Mouse (Mus musculus) Patski (cell line): ENCODE data around the gene Phb2. TPM values are rescaled to one million over a fixed set of nuclear protein-coding genes. Genes with fewer than 3 reads are reported as not detected.
A peak's percentile ranks its signal among the peaks of the same experiment; 100 is the strongest.

ENCODE experiments used
- ATAC-seq: fragments of 100-300 bp; one replicate; pipeline ENCODE4 v1.8.0; 2021
- CTCF ChIA-PET: fragments of 350-600 bp; sonication (Branson Sonifier 250); formaldehyde crosslinking; loops from one replicate; lab custom pipeline; 2022; ENCODE audit warnings: inconsistent platforms; lab: Charles Lee
- POLR2A ChIA-PET: fragments of 350-600 bp; sonication (Branson Sonifier 250); formaldehyde crosslinking; loops from one replicate; lab custom pipeline; 2022; ENCODE audit warnings: antibody characterized with exemption, inconsistent platforms; lab: Charles Lee
- DNase-seq: peaks from one replicate; pipeline ENCODE4 v3.0.0-alpha.2; 2011; ENCODE audit warnings: low read depth, low spot score
- H3K27me3 ChIP-seq: fragments of 371-371 bp; one replicate; pipeline ENCODE4 v1.5.1; 2021
- CTCF ChIP-seq: fragments of 100-300 bp; IDR thresholded peaks from one replicate; pipeline ENCODE4 v1.5.1; 2021
- in situ Hi-C: fragments of 300-500 bp; cut with MboI; formaldehyde crosslinking; loops from 3 replicates; pipeline ENCODE4 v1.11.1; 2018; ENCODE audit warnings: low pct_unique_long_range_greater_than_20kb, mixed read lengths
- polyA plus RNA-seq: library from polyadenylated mRNA; unstranded; gene quantifications from one replicate; pipeline ENCODE4 v1.2.3, GENCODE M21; 2021

Gene Phb2
- polyA plus RNA-seq, 1 experiment from 2014 or later: 275 TPM

- in situ Hi-C loops: no loop called here
- DNase-seq (no peak), ATAC-seq (no peak)
Observed at GRCm38 (mm10) chr6:124734417-124734816, 22.3 kb downstream of the Phb2 start.

DNA sequence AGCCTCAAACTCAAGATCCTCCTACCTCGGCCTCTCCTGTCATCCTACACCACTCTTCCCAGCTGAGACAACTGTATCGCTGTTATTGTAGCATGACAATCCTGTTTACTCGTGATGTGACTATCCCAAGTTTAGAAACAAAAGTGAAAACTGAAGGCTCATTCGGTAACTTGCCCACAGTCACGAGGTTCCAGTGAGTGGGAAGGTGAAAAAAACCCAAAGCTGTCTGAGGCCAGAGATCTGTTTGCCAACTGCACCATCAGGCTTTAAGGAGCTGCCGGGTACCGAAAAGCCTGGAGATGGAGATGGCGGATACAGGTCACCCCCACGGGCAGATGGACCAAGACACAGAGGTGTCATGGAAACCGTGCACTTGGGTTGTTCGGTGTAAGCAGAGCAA, 24.9 kb downstream of the Phb2 start:
- no peak for DNase-seq
- no peak for ATAC-seq
- in situ Hi-C loops: loop anchor here (5.0 kb wide), 1 partner anchor 95 kb away; no protein-coding TSS in a partner anchor
- no peaks in the 10 kb centered on the region for H3K27me3 ChIP-seq
- ChIA-PET CTCF (no interaction called here), POLR2A (no interaction called here)
- TF ChIP-seq CTCF: no peak

More at GRCm38 (mm10) chr6:124734417-124734816, 22.3 kb downstream of the Phb2 start:
- H3K27me3 ChIP-seq: no peaks in the 10 kb centered on the region
- ChIA-PET CTCF (no interaction called here), POLR2A (no interaction called here)
- no peak for TF ChIP-seq CTCF

- TF ChIP-seq CTCF: no peak
- ChIA-PET POLR2A (interaction anchor here (2.0 kb wide), 1 partner anchor 21 kb away, joined by 6 read pairs; no protein-coding TSS in a partner anchor), CTCF (interaction anchor here (0.8 to 2.1 kb wide), 2 partner anchors 20 to 22 kb away, joined by 3 to 6 read pairs; no protein-coding TSS in a partner anchor)
- no peak for ATAC-seq
- DNase-seq: no peak
- H3K27me3 ChIP-seq: no peaks in the 10 kb centered on the region
- in situ Hi-C loops: loop anchor here (5.0 kb wide), 1 partner anchor 96 kb away; no protein-coding TSS in a partner anchor
Observed at GRCm38 (mm10) chr6:124738511-124739023, 26.4 kb downstream of the Phb2 start, which contains the start of gene Ptpn6. TSS of gene Ptpn6 (minus strand) at chr6:124738714.

DNA sequence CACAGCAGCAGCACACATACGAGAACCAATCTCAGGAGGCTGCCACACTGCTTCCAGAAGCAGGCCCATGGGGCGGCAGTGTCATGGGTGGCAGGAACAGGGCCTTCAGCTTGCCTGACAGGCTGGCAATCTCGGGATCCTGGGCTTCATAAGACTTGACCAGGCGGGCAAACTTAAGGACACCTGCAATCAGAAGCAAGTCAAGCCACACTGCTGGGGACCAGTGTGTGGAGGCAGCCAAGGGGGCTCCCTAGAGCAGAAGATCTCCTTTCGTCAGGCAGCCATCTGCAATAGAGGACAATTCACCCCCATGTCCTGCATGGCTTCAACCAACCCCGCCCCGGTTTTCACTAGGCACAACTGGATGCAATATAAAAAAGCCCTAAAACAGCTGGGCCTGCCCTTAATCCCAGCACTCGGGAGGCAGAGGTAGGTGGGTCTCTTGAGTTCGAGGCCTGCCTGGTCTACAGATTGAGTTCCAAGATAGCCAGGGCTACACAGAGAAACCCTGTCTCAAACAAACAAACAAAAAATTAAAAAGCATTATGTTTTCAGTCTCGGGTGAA, 27.2 kb downstream of the Phb2 start:
- H3K27me3 ChIP-seq: no peaks in the 10 kb centered on the region
- POLR2A ChIA-PET: interaction anchor here (1.4 to 2.5 kb wide), 4 partner anchors 18 to 24 kb away, joined by 4 to 15 read pairs (median 7); partner anchors contain the start of gene Atn1
- CTCF ChIA-PET: interaction anchor here (0.7 to 2.1 kb wide), 5 partner anchors 19 to 98 kb away, joined by 3 to 6 read pairs (median 4); no protein-coding TSS in a partner anchor
- no peak for ATAC-seq
- in situ Hi-C loops: loop anchor here (5.0 kb wide), 1 partner anchor 97 kb away; no protein-coding TSS in a partner anchor
- no peak for TF ChIP-seq CTCF
- DNase-seq: no peak

DNA sequence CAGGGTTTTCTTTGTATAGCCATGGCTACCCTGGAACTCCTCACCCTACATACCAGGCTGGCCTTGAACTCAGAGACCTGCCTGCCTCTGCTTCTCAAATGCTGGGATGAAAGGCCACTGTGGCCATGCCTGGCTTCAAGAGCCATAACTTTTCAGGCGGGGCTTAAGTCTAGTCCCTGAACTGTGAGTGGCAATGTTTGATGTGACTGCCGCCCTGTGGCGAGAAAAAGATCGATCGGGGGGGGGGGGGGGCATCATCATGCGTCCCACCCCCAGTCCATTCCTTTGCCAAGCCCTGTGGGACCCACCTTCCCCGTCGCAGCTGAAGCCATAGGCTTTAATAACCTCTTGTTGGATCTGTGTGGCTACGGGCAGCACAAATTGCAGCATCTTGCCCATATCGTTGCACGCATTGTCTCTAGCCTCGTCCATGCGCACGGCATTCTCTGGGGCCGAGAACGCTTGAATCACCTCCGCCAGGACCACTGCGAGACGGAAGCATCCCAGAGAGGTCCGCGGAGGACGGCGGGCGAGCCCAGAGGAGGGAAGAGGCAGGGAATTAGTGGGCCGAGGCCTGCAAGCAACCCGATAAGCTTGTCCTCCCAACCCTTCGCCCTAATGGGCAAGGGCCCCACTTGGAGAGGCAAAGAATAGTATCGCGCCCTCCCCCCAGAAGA, 28.2 kb downstream of the Phb2 start:
- no peak for TF ChIP-seq CTCF
- in situ Hi-C loops: no loop called here
- H3K27me3 ChIP-seq: no peaks in the 10 kb centered on the region
- ChIA-PET POLR2A (interaction anchor here (1.4 to 2.5 kb wide), 5 partner anchors 9 to 25 kb away, joined by 4 to 15 read pairs (median 6); partner anchors contain the start of gene Atn1), CTCF (interaction anchor here (0.7 to 2.2 kb wide), 7 partner anchors 18 to 99 kb away, joined by 3 to 8 read pairs (median 5); no protein-coding TSS in a partner anchor)
- DNase-seq (no peak), ATAC-seq (peak; percentile 34)

- ATAC-seq (peak; percentile 74), DNase-seq (peak; percentile 86)
- ChIA-PET CTCF (interaction anchor here (0.6 to 2.2 kb wide), 7 partner anchors 12 to 99 kb away, joined by 3 to 12 read pairs (median 5); no protein-coding TSS in a partner anchor), POLR2A (interaction anchor here (0.8 to 2.5 kb wide), 5 partner anchors 10 to 24 kb away, joined by 3 to 15 read pairs (median 6); partner anchors contain the start of gene Atn1)
- no peaks in the 10 kb centered on the region for H3K27me3 ChIP-seq
- in situ Hi-C loops: no loop called here
- TF ChIP-seq CTCF: no peak
Observed at GRCm38 (mm10) chr6:124740888-124741761, 29.0 kb downstream of the Phb2 start, which contains the start of gene Grcc10. TSS of gene Grcc10 (minus strand) at chr6:124741374.

DNA sequence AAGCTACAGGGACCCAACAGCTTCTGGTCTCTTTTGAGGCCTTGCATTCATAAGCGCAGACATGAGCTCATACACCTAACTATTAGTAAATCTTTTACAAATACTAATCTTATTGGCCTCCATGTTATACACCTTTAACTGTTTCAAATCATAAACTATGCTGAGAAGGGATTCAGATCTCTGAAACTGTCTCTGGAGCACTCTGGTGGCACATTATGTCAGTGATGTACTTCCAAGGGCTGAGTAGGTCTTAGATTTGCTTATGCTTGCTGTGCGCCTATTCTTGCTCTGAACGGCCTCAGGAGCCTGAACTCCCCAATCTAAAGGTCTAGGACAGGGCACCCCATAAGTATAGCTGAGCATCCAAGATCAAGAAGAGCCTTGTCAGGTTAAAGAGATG, 29.7 kb downstream of the Phb2 start:
- DNase-seq (no peak), ATAC-seq (no peak)
- TF ChIP-seq CTCF: no peak
- in situ Hi-C loops: no loop called here
- H3K27me3 ChIP-seq: no peaks in the 10 kb centered on the region
- ChIA-PET CTCF (interaction anchor here (0.6 to 2.2 kb wide), 6 partner anchors 11 to 100 kb away, joined by 3 to 12 read pairs (median 6); no protein-coding TSS in a partner anchor), POLR2A (interaction anchor here (0.8 to 2.5 kb wide), 5 partner anchors 10 to 73 kb away, joined by 3 to 15 read pairs (median 4); partner anchors contain the start of genes Atn1 and Tpi1)

DNA sequence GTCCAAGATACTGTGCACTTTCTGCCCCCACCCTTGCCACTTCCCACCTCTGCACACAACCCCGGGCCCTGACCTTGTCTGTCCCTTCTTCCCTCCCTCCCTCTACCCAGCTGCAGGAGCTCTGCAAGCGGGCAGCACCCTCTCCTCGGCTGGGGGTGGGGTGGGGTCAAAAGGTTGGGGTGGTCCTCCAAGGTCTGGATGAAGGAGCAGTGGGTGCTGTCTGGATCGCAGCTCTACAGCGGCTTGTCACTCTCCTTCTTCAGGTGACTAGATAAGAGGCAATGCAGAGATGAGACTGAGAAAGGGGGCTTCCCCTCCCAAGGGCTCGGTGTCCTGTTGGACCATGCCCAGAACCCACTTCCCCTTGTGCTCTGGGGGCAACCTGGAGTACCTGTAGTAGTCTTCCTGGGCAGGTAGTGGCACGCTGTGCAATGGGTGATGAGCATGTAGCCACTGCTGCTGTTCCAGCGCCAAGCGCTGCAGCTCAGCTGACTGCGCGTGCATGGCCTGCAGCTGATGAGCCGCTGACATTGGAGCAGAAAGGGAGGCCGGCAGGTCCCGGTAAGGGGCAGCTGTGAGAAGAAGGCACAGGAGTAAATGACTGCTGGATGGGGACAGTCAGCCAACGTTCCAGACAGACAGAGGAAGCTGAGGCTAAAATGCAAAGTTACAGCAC, 30.8 kb downstream of the Phb2 start:
- DNase-seq (no peak), ATAC-seq (no peak)
- ChIA-PET POLR2A (interaction anchor here (1.1 to 3.6 kb wide), 2 partner anchors 15 to 86 kb away, joined by 3 to 25 read pairs; partner anchors contain the start of genes Cdca3 and Usp5), CTCF (interaction anchor here (1.1 to 2.2 kb wide), 4 partner anchors 40 to 101 kb away, joined by 3 to 8 read pairs (median 4); no protein-coding TSS in a partner anchor)
- H3K27me3 ChIP-seq: no peaks in the 10 kb centered on the region
- no peak for TF ChIP-seq CTCF
- in situ Hi-C loops: no loop called here
